Mouse (Mus musculus): ENCODE results near the gene Pard3. TPM values are rescaled to one million over a fixed set of nuclear protein-coding genes. Genes with fewer than 3 reads are reported as not detected.

Gene Pard3
- polyA plus RNA-seq, 1 experiment: 13.2 TPM

- WGBS: 94% methylated on average over 4 of the region's 4 CpGs
- H3K27me3 ChIP-seq (ENCODE audit: control insufficient read depth, insufficient read depth, low read length): no peaks in the 10 kb centered on the region
- no peaks in the 10 kb centered on the region for H3K4me1 ChIP-seq (ENCODE audit: control insufficient read depth, insufficient read depth, low read length)
- no peak for DNase-seq
- no peak for TF ChIP-seq CTCF (IDR thresholded peaks at IDR 0.05; ENCODE audit: borderline replicate concordance, insufficient read depth, low read depth, low read length)
- no peak for TF ChIP-seq POLR2A (IDR thresholded peaks at IDR 0.05; ENCODE audit: borderline replicate concordance, insufficient read depth, low read length)
- no peak overlapping the region for H3K27ac ChIP-seq (ENCODE audit: insufficient read depth, low read length)
- no peak overlapping the region for H3K4me3 ChIP-seq (replicated peaks; ENCODE audit: insufficient read depth, low read depth, low read length)
These were observed 347.6 kb downstream of the Pard3 start for GRCm38 (mm10) chr8:127411190-127411848.

- no peak overlapping the region for H3K4me3 ChIP-seq (replicated peaks; ENCODE audit: insufficient read depth, low read depth, low read length)
- DNase-seq: no peak
- 76% methylated on average over 7 of the region's 7 CpGs for WGBS
- no peak for TF ChIP-seq CTCF (IDR thresholded peaks at IDR 0.05; ENCODE audit: borderline replicate concordance, insufficient read depth, low read depth, low read length)
- TF ChIP-seq POLR2A (IDR thresholded peaks at IDR 0.05; ENCODE audit: borderline replicate concordance, insufficient read depth, low read length): no peak
- no peaks in the 10 kb centered on the region for H3K27me3 ChIP-seq (ENCODE audit: control insufficient read depth, insufficient read depth, low read length)
- no peak overlapping the region for H3K27ac ChIP-seq (ENCODE audit: insufficient read depth, low read length)
- no peaks in the 10 kb centered on the region for H3K4me1 ChIP-seq (ENCODE audit: control insufficient read depth, insufficient read depth, low read length)
These were observed 359.3 kb downstream of the Pard3 start for GRCm38 (mm10) chr8:127423021-127423420.

DNA sequence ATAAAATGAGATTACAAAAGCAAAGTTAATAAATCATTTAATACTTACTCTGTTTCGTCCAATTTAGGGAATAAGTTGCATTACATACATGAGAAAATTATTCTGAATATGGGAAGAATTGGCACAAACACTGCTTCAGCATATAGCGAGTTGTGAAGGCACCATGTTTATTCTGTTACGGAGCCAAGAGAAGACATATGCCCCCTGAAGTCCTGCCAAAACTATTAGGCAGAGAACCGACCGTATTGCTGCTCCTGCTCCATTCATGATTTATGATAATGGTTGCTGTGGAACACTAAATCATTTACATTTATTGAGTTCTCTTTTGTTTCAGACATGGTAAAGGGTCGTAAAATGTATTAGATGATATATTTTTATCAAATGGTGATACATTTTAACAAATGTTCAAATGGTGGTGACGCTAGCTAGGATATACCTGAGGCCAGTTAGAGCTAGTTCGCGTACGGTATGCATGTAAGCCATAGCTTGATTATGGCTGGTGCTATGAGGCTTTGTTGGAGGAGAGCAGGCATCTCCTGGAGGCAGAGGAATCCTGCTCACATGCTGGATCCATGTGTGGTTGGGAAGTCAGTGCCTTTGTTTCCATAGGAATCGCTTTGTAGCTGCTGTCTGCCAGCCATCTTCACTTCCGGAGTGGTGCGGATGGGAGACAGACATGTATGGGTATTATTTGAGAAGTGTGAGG is 360.7 kb downstream of the Pard3 start:
- H3K27ac ChIP-seq (ENCODE audit: insufficient read depth, low read length): no peak overlapping the region
- 67% methylated on average over 13 of the region's 13 CpGs for WGBS
- H3K27me3 ChIP-seq (ENCODE audit: control insufficient read depth, insufficient read depth, low read length): no peaks in the 10 kb centered on the region
- no peak for TF ChIP-seq POLR2A (IDR thresholded peaks at IDR 0.05; ENCODE audit: borderline replicate concordance, insufficient read depth, low read length)
- TF ChIP-seq CTCF (IDR thresholded peaks at IDR 0.05; ENCODE audit: borderline replicate concordance, insufficient read depth, low read depth, low read length): no peak
- H3K4me3 ChIP-seq (replicated peaks; ENCODE audit: insufficient read depth, low read depth, low read length): no peak overlapping the region
- DNase-seq: peak in 1 of 2 experiments; percentile 47
- H3K4me1 ChIP-seq (ENCODE audit: control insufficient read depth, insufficient read depth, low read length): no peaks in the 10 kb centered on the region

DNA sequence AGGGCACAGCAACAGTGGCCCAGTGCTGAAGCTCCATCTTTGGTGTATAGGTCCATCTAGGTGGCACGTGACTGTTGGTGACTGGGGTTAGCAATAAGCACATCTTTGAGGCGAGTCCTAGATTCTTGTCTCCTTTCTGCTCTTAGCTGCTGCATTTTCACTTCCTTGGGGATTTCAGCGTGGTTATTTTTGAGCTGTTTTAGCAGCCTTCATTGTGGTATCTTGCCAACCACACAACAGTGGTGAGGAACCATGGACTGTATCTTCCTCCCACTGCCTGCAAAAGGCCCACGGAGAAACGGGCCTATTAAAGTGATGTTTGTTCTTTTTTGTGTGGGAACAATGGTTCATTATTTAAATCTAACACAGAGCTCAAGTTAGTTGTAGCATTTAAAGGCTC is 363.2 kb downstream of the Pard3 start:
- Histone ChIP-seq H3K27me3 (ENCODE audit: control insufficient read depth, insufficient read depth, low read length) (no peaks in the 10 kb centered on the region), H3K4me3 (replicated peaks; ENCODE audit: insufficient read depth, low read depth, low read length) (no peak overlapping the region), H3K27ac (ENCODE audit: insufficient read depth, low read length) (no peak overlapping the region), H3K4me1 (ENCODE audit: control insufficient read depth, insufficient read depth, low read length) (no peaks in the 10 kb centered on the region)
- DNase-seq: no peak
- no peak for TF ChIP-seq POLR2A (IDR thresholded peaks at IDR 0.05; ENCODE audit: borderline replicate concordance, insufficient read depth, low read length)
- no peak for TF ChIP-seq CTCF (IDR thresholded peaks at IDR 0.05; ENCODE audit: borderline replicate concordance, insufficient read depth, low read depth, low read length)
- WGBS: 83% methylated on average over 5 of the region's 5 CpGs

- TF ChIP-seq POLR2A (IDR thresholded peaks at IDR 0.05; ENCODE audit: borderline replicate concordance, insufficient read depth, low read length): no peak
- TF ChIP-seq CTCF (IDR thresholded peaks at IDR 0.05; ENCODE audit: borderline replicate concordance, insufficient read depth, low read depth, low read length): no peak
- Histone ChIP-seq H3K27me3 (ENCODE audit: control insufficient read depth, insufficient read depth, low read length) (no peaks in the 10 kb centered on the region), H3K27ac (ENCODE audit: insufficient read depth, low read length) (no peak overlapping the region), H3K4me3 (replicated peaks; ENCODE audit: insufficient read depth, low read depth, low read length) (no peak overlapping the region), H3K4me1 (ENCODE audit: control insufficient read depth, insufficient read depth, low read length) (no peaks in the 10 kb centered on the region)
- 44% methylated on average over 7 of the region's 7 CpGs for WGBS
- DNase-seq: no peak
These were observed 364.3 kb downstream of the Pard3 start for GRCm38 (mm10) chr8:127428004-127428403.

GRCm38 (mm10) chr8:127431236-127431635 is 367.5 kb downstream of the Pard3 start:
- TF ChIP-seq CTCF (IDR thresholded peaks at IDR 0.05; ENCODE audit: borderline replicate concordance, insufficient read depth, low read depth, low read length) (no peak), POLR2A (IDR thresholded peaks at IDR 0.05; ENCODE audit: borderline replicate concordance, insufficient read depth, low read length) (no peak)
- no peak overlapping the region for H3K4me3 ChIP-seq (replicated peaks; ENCODE audit: insufficient read depth, low read depth, low read length)
- WGBS: 97% methylated on average over 2 of the region's 2 CpGs
- no peak for DNase-seq
- H3K27me3 ChIP-seq (ENCODE audit: control insufficient read depth, insufficient read depth, low read length): no peaks in the 10 kb centered on the region
- no peaks in the 10 kb centered on the region for H3K4me1 ChIP-seq (ENCODE audit: control insufficient read depth, insufficient read depth, low read length)
- H3K27ac ChIP-seq (ENCODE audit: insufficient read depth, low read length): no peak overlapping the region

- H3K4me3 ChIP-seq (replicated peaks; ENCODE audit: insufficient read depth, low read depth, low read length): no peak overlapping the region
- DNase-seq: no peak
- H3K27me3 ChIP-seq (ENCODE audit: control insufficient read depth, insufficient read depth, low read length): no peaks in the 10 kb centered on the region
- 90% methylated on average over 6 of the region's 6 CpGs for WGBS
- H3K4me1 ChIP-seq (ENCODE audit: control insufficient read depth, insufficient read depth, low read length): peaks cover 9% of the 10 kb centered on the region; the same call in 1 of the 2 replicates
- TF ChIP-seq POLR2A (IDR thresholded peaks at IDR 0.05; ENCODE audit: borderline replicate concordance, insufficient read depth, low read length) (no peak), CTCF (IDR thresholded peaks at IDR 0.05; ENCODE audit: borderline replicate concordance, insufficient read depth, low read depth, low read length) (no peak)
- H3K27ac ChIP-seq (ENCODE audit: insufficient read depth, low read length): no peak overlapping the region
These were observed 372.3 kb downstream of the Pard3 start for GRCm38 (mm10) chr8:127435975-127436374.

Measured in cerebellum, adult 2 months (tissue).